Mouse (Mus musculus): ENCODE results near the gene Krtap24-1. TPM values are rescaled to one million over a fixed set of nuclear protein-coding genes. Genes with fewer than 3 reads are reported as not detected.

Krtap24-1 gene
- polyA plus RNA-seq (2016; fragmentation: Nextera tagmentation; extraction: Ambion mirVana): not detected in 2 replicates

GRCm38 (mm10) chr16:88611922-88612321, at the start of gene Krtap24-1:
Gene Krtap24-1, minus strand, starts transcription at chr16:88612279.
- Histone ChIP-seq H3K36me3 (no peaks in the 10 kb centered on the region), H3K27ac (no peak within 1 kb of the TSS), H3K9ac (no peak within 1 kb of the TSS), H3K4me1 (no peaks in the 10 kb centered on the region), H3K4me3 (no peak within 1 kb of the TSS), H3K27me3 (no peaks in the 10 kb centered on the region), H3K9me3 (no peaks in the 10 kb centered on the region), H3K4me2 (replicated peaks) (no peak within 1 kb of the TSS)
- WGBS: 94% methylated on average over 8 of the region's 8 CpGs
- no peak for ATAC-seq (ENCODE audit: insufficient number of reproducible peaks, insufficient read depth, low FRiP score, low TSS enrichment)

- no peaks in the 10 kb centered on the region for H3K9me3 ChIP-seq
- ATAC-seq (ENCODE audit: insufficient number of reproducible peaks, insufficient read depth, low FRiP score, low TSS enrichment): 0 out of 2 replicates have a peak, but pooled peaks have one; percentile 15
- H3K9ac ChIP-seq: no peak overlapping the region
- H3K4me2 ChIP-seq (replicated peaks): no peak overlapping the region
- no peaks in the 10 kb centered on the region for H3K27me3 ChIP-seq
- no peaks in the 10 kb centered on the region for H3K4me1 ChIP-seq
- H3K27ac ChIP-seq: no peak overlapping the region
- no peaks in the 10 kb centered on the region for H3K36me3 ChIP-seq
- H3K4me3 ChIP-seq: no peak overlapping the region
- WGBS: 52% methylated on average over 1 of the region's 1 CpGs
Observed at GRCm38 (mm10) chr16:88657426-88657825, 45.3 kb upstream of the Krtap24-1 start.

DNA sequence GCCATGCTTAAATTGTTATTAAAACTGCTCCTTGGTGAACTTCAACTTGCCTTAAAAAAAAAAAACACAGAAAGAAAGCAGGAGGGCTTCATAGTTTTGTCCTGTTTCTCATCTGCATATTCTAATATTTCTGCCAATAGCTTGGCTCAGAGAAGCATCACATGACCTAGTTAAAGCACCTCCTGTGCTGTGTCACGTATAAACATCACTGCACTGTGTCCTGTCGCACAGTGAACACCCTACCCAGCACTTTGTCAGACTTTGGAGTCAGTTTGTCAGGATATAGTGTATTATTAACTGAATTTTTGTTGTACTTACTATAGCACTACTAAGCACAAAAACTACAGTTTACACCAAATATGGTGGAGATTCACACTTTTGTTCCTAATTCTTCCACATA, 39.9 kb upstream of the Krtap24-1 start:
- Histone ChIP-seq H3K36me3 (no peaks in the 10 kb centered on the region), H3K9me3 (no peaks in the 10 kb centered on the region), H3K4me1 (no peaks in the 10 kb centered on the region), H3K27me3 (no peaks in the 10 kb centered on the region), H3K4me2 (replicated peaks) (no peak overlapping the region), H3K9ac (no peak overlapping the region), H3K27ac (no peak overlapping the region), H3K4me3 (no peak overlapping the region)
- WGBS: 69% methylated on average over 2 of the region's 2 CpGs
- no peak for ATAC-seq (ENCODE audit: insufficient number of reproducible peaks, insufficient read depth, low FRiP score, low TSS enrichment)

DNA sequence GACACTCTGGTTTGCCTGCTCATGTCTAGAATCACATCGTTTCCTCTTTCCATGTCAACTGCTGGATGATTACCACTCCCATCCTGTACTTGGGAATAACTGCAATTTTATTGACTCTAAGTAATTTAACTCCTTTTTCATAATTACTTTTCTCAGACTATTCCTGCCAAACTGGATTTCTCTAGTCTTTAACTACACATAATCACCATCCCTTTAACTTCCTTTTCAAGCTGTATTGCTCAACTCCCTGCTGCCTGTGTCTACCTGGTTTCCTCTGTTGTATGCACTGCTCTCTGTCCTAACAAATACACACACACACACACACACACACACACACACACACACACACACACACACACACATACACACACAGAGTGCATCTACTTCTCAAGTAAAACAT, 39.0 kb upstream of the Krtap24-1 start:
- Histone ChIP-seq H3K9me3 (no peaks in the 10 kb centered on the region), H3K36me3 (no peaks in the 10 kb centered on the region), H3K27ac (no peak overlapping the region), H3K4me3 (no peak overlapping the region), H3K27me3 (no peaks in the 10 kb centered on the region), H3K4me2 (replicated peaks) (no peak overlapping the region), H3K4me1 (no peaks in the 10 kb centered on the region), H3K9ac (no peak overlapping the region)
- ATAC-seq (ENCODE audit: insufficient number of reproducible peaks, insufficient read depth, low FRiP score, low TSS enrichment): no peak
- WGBS: 56% methylated on average over 1 of the region's 1 CpGs

DNA sequence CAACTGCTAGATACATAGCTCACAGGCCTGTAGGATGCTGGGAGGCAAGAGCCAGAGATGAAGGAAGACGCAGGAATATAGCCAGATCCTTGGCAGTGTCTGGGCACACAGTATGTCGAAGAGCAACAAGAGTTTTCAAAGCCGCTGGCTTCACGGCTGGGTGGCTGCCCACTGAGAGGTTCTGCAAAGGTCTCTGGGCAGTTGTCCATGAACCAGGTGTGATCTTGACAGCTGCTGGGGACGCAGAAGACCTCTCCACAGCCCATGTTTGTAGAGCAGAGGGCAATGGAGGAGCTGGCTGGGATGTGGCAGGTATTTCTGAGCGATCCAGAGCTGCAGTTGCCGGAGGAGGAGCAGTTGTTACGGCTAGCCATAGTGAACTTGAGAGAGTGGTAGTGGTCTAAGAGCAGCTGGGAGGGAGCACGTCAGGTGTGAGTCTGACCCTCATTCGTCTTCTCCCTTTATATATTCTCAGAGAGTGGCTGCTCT, 35.3 kb upstream of the Krtap24-1 start, which contains the start of gene Krtap26-1:
Krtap26-1 (minus strand) TSS at position 439 of the 489 bp plus-strand sequence.
- no peak for ATAC-seq (ENCODE audit: insufficient number of reproducible peaks, insufficient read depth, low FRiP score, low TSS enrichment)
- no peak within 1 kb of the TSS for H3K4me2 ChIP-seq (replicated peaks)
- H3K36me3 ChIP-seq: no peaks in the 10 kb centered on the region
- no peak within 1 kb of the TSS for H3K9ac ChIP-seq
- WGBS: 91% methylated on average over 10 of the region's 10 CpGs
- H3K27ac ChIP-seq: no peak within 1 kb of the TSS
- H3K4me1 ChIP-seq: no peaks in the 10 kb centered on the region
- no peaks in the 10 kb centered on the region for H3K27me3 ChIP-seq
- no peaks in the 10 kb centered on the region for H3K9me3 ChIP-seq
- H3K4me3 ChIP-seq: no peak within 1 kb of the TSS

DNA sequence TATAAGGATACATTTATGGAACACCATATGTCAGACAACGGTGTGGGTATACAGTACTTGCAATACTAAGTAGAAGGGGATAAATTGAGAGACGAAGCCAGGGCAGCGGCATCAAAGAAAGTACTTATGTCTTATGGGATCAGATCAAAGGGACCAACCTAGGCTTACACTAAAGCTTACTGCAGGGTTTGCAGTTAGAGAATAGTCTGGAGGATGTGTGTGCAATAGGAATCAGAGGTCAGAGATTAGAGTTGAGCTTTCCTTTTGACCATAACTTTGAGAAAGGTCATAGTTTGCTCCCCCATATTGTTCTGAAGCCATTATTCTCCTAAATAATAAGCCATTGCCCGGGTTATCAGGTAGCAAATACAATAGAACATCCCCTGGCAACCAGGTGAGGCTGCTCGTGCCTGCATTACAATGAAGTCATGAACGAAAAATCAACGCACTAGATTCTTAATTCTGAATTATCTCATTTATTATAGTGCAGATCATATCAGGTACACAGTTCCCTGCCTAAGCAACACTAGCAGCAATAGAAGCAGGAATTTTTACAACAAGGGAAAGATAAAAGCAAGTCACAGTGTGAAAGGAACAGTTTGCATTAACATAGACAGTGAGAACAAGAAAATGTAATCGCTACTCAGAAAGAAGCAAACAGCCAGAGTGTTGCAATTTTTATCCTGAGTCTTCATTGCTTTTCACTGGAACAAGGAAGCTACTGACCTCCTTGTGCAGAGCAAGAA, 34.5 kb upstream of the Krtap24-1 start:
- no peak overlapping the region for H3K4me3 ChIP-seq
- no peaks in the 10 kb centered on the region for H3K9me3 ChIP-seq
- 82% methylated on average over 8 of the region's 8 CpGs for WGBS
- H3K9ac ChIP-seq: no peak overlapping the region
- no peaks in the 10 kb centered on the region for H3K4me1 ChIP-seq
- H3K4me2 ChIP-seq (replicated peaks): no peak overlapping the region
- no peaks in the 10 kb centered on the region for H3K27me3 ChIP-seq
- no peaks in the 10 kb centered on the region for H3K36me3 ChIP-seq
- H3K27ac ChIP-seq: no peak overlapping the region
- no peak for ATAC-seq (ENCODE audit: insufficient number of reproducible peaks, insufficient read depth, low FRiP score, low TSS enrichment)

DNA sequence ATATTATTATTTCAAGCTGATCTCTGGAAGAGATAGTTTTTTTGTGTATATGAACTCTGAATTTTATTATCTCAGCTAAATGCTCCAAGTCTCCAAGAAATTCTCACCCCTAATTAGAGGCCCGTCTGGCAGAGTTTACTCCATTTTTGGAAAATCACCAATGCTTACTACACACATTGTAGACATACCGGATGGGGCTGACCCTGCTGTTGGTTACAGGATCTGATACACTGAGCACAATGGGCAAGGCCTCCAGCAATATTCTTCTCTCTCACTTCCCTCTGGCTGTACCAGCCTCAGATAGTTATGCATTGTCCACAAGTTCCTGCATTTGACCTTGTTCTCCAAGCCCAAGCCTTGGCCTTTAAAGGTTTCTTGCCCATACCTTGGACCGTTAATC, 28.0 kb upstream of the Krtap24-1 start:
- 75% methylated on average over 3 of the region's 3 CpGs for WGBS

DNA sequence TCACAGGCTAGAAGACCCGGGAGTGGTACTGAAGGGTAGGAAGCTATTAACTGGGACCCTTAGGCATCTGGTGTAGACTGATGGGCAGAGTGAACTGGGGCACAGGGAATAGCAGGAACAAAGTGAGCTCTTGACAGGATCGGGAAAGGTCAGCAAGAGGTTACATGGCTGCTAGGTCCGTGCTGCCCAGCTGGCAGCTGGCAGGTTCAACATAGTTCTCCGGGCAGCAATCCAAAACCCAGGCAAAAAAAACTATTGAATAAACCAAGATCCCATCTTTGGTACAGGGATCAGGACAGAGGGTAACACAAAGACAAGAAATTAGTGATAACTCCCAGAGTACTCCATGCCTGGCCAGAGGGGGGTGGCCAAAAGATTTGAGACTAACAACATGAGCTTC, 23.1 kb upstream of the Krtap24-1 start:
- no peak overlapping the region for H3K4me3 ChIP-seq
- ATAC-seq (ENCODE audit: insufficient number of reproducible peaks, insufficient read depth, low FRiP score, low TSS enrichment): no peak
- H3K9me3 ChIP-seq: no peaks in the 10 kb centered on the region
- H3K4me2 ChIP-seq (replicated peaks): no peak overlapping the region
- no peaks in the 10 kb centered on the region for H3K4me1 ChIP-seq
- 34% methylated on average over 4 of the region's 4 CpGs for WGBS
- H3K27me3 ChIP-seq: no peaks in the 10 kb centered on the region
- no peak overlapping the region for H3K9ac ChIP-seq
- H3K27ac ChIP-seq: no peak overlapping the region
- H3K36me3 ChIP-seq: no peaks in the 10 kb centered on the region

More for the DNA sequence above, 28.0 kb upstream of the Krtap24-1 start:
- Histone ChIP-seq H3K4me2 (replicated peaks) (no peak overlapping the region), H3K9me3 (no peaks in the 10 kb centered on the region), H3K9ac (no peak overlapping the region), H3K4me1 (no peaks in the 10 kb centered on the region), H3K36me3 (no peaks in the 10 kb centered on the region), H3K27ac (no peak overlapping the region), H3K4me3 (no peak overlapping the region), H3K27me3 (no peaks in the 10 kb centered on the region)
- ATAC-seq (ENCODE audit: insufficient number of reproducible peaks, insufficient read depth, low FRiP score, low TSS enrichment): no peak

DNA sequence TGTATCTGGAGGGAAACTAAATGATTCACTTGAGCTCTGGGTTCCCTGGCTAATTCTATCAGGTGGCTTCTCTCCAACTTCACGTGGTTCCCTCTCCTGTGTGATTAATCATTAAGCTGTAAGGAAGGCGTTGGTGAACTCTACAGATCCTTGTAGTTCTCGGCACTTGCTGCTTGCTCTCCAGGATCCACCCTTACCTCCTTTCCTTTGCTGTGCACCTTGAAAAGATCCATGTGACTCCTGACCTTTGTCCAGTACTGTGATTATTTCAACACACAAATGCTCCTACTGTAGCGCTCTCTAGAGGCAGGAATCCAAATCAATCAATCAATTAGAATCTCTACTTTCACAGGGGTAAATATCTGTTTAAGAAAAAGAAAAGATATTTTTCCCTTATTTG, 19.4 kb upstream of the Krtap24-1 start:
- Histone ChIP-seq H3K4me2 (replicated peaks) (no peak overlapping the region), H3K9me3 (no peaks in the 10 kb centered on the region), H3K4me3 (no peak overlapping the region), H3K27me3 (no peaks in the 10 kb centered on the region), H3K9ac (no peak overlapping the region), H3K4me1 (no peaks in the 10 kb centered on the region), H3K27ac (no peak overlapping the region), H3K36me3 (no peaks in the 10 kb centered on the region)
- no peak for ATAC-seq (ENCODE audit: insufficient number of reproducible peaks, insufficient read depth, low FRiP score, low TSS enrichment)
- 78% methylated on average over 4 of the region's 4 CpGs for WGBS

GRCm38 (mm10) chr16:88627566-88627965, 15.5 kb upstream of the Krtap24-1 start, which contains the start of gene 2310079G19Rik:
Gene 2310079G19Rik, minus strand, starts transcription at chr16:88627666.
- H3K9me3 ChIP-seq: no peaks in the 10 kb centered on the region
- no peak within 1 kb of the TSS for H3K27ac ChIP-seq
- WGBS: 91% methylated on average over 4 of the region's 4 CpGs
- no peaks in the 10 kb centered on the region for H3K36me3 ChIP-seq
- no peak within 1 kb of the TSS for H3K4me3 ChIP-seq
- H3K4me1 ChIP-seq: no peaks in the 10 kb centered on the region
- H3K9ac ChIP-seq: no peak within 1 kb of the TSS
- ATAC-seq (ENCODE audit: insufficient number of reproducible peaks, insufficient read depth, low FRiP score, low TSS enrichment): no peak
- no peak within 1 kb of the TSS for H3K4me2 ChIP-seq (replicated peaks)
- H3K27me3 ChIP-seq: no peaks in the 10 kb centered on the region

DNA sequence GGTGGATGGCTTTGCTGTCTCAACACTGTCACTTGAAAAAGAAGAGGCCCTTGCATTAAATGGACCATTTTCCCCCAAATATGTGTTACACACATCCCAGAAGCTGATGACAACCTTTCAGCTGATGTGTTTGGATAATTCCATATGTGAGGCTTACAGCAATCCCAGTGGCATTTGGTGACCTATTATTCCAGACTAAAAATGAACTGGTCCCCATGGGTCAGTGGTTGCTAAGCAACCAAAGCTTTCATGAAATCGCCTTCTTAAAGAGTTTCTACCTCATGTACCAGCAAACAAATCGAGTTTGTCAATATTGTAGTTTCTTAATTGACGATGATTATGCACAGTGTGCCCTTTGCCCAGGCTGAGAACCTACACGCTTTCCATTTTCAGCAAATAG, 633 bp upstream of the Krtap24-1 start:
- H3K4me2 ChIP-seq (replicated peaks): no peak overlapping the region
- no peak overlapping the region for H3K27ac ChIP-seq
- H3K36me3 ChIP-seq: no peaks in the 10 kb centered on the region
- no peak overlapping the region for H3K9ac ChIP-seq
- H3K9me3 ChIP-seq: no peaks in the 10 kb centered on the region
- WGBS: 78% methylated on average over 4 of the region's 4 CpGs
- H3K4me1 ChIP-seq: no peaks in the 10 kb centered on the region
- no peak overlapping the region for H3K4me3 ChIP-seq
- no peak for ATAC-seq (ENCODE audit: insufficient number of reproducible peaks, insufficient read depth, low FRiP score, low TSS enrichment)
- H3K27me3 ChIP-seq: no peaks in the 10 kb centered on the region

- H3K27me3 ChIP-seq: no peaks in the 10 kb centered on the region
- no peak overlapping the region for H3K4me2 ChIP-seq (replicated peaks)
- H3K27ac ChIP-seq: no peak overlapping the region
- no peak overlapping the region for H3K9ac ChIP-seq
- H3K4me1 ChIP-seq: peaks cover 12% of the 10 kb centered on the region; the same call in 1 of the 2 replicates
- ATAC-seq (ENCODE audit: insufficient number of reproducible peaks, insufficient read depth, low FRiP score, low TSS enrichment): no peak
- no peaks in the 10 kb centered on the region for H3K9me3 ChIP-seq
- no peak overlapping the region for H3K4me3 ChIP-seq
- H3K36me3 ChIP-seq: no peaks in the 10 kb centered on the region
- 84% methylated on average over 6 of the region's 6 CpGs for WGBS
Observed at GRCm38 (mm10) chr16:88604570-88604969, 7.5 kb downstream of the Krtap24-1 start.
